Mouse (Mus musculus) erythroblast, embryonic 14.5 days (primary cell): ENCODE results near the gene Shisa9.

ENCODE experiments used
- GATA1 ChIP-seq: IDR thresholded peaks from 2 replicates; pipeline ENCODE4 v1.6.1; 2012; ENCODE audit warnings: low read length, inconsistent platforms, mixed read lengths
- TAL1 ChIP-seq: IDR thresholded peaks from 3 replicates; pipeline ENCODE4 v1.6.1; 2012; ENCODE audit warnings: low read length, inconsistent platforms, mixed read lengths

DNA sequence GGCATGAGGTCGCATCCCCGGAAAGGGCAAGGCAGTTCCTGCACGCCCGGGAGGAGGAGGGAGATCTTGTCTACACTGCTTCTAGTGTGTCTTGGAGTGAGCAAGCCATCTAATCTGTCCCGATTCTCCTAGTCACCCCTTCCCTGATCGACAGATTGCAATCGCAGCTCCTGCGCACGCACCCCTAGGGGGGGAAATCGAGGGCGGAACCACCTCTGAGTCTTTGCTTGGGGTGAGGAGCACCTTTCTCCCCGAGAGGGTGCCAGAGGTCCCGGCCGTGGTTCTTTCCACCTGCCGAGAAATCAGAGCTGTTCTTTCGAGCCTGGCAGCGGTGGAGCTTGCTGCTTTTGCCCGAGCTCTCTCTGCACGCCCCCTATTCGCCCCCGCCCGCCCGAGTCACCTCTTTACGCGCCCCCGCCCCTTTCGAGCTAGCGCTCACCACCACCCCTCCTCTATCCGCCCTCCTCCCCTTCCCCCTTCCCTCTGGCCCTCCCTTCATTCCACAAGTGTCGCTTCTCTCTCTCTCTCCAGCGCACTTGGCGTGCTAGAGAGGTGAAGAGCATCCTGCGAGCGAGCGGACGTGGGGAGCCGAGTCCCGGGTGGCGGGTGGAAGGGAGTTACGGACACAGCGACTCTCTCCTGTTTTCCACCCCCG is at the start of gene Shisa9:
- TF ChIP-seq GATA1 (no peak), TAL1 (no peak)
